Mouse (Mus musculus) heart, adult 2 months (tissue): Measurements from ENCODE around the gene Olfr558. TPM values are rescaled to one million over a fixed set of nuclear protein-coding genes. Genes with fewer than 3 reads are reported as not detected.

ENCODE experiments used
- DNase-seq, 2 experiments: peaks; one replicate each; pipeline ENCODE4 v3.0.0; 2021
- H3K27ac ChIP-seq: fragments of 200-600 bp; 2 replicates; pipeline ENCODE4 v1.8.1; 2022
- H3K27me3 ChIP-seq: fragments of 200-500 bp; 2 replicates; pipeline ENCODE4 v1.6.1; 2012; ENCODE audit warnings: mild to moderate bottlenecking, low read length, inconsistent platforms, mixed read lengths; ENCODE audit not compliant: control insufficient read depth, insufficient read depth
- H3K36me3 ChIP-seq: fragments of 200-500 bp; 2 replicates; pipeline ENCODE4 v1.6.1; 2012; ENCODE audit warnings: low read length, inconsistent platforms; ENCODE audit not compliant: control insufficient read depth, insufficient read depth
- H3K4me1 ChIP-seq: fragments of 200-500 bp; 2 replicates; pipeline ENCODE4 v1.6.1; 2011; ENCODE audit warnings: low read length; ENCODE audit not compliant: control insufficient read depth, insufficient read depth
- H3K4me3 ChIP-seq: fragments of 200-600 bp; 2 replicates; pipeline ENCODE4 v1.8.1; 2022
- H3K79me2 ChIP-seq: fragments of 200-500 bp; replicated peaks from 2 replicates; pipeline ENCODE4 v1.6.1; 2012; ENCODE audit warnings: mild to moderate bottlenecking, inconsistent platforms, low read length, moderate library complexity, mixed read lengths; ENCODE audit not compliant: control insufficient read depth, insufficient read depth
- H3K9ac ChIP-seq: fragments of 200-500 bp; 2 replicates; pipeline ENCODE4 v1.6.1; 2012; ENCODE audit warnings: low read depth, mild to moderate bottlenecking, control low read depth, inconsistent platforms, low read length, mixed read lengths
- CTCF ChIP-seq: fragments of 200-600 bp; IDR thresholded peaks from 2 replicates; pipeline ENCODE4 v1.8.1; 2022; ENCODE audit warnings: antibody characterized with exemption, mild to moderate bottlenecking, moderate library complexity
- EP300 ChIP-seq: fragments of 200-500 bp; IDR thresholded peaks from 2 replicates; pipeline ENCODE4 v1.6.1; 2011; ENCODE audit warnings: low read depth, low read length, control low read depth; ENCODE audit not compliant: insufficient read depth
- POLR2A ChIP-seq: fragments of 200-500 bp; IDR thresholded peaks from 2 replicates; pipeline ENCODE4 v1.6.1; 2011; ENCODE audit warnings: mild to moderate bottlenecking, low read depth, low read length, control low read depth; ENCODE audit not compliant: insufficient read depth
- WGBS: fragments of 180-500 bp; shearing (Covaris S2); methylation state at CpG from one replicate; pipeline ENCODE4 v1.1.7; 2018; 5-methylcytosine and 5-hydroxymethylcytosine counted together
- intact Hi-C: fragments of 180-260 bp; cut with DNase I; formaldehyde crosslinking; loops from one replicate; pipeline ENCODE4 v1.15.1; 2025
- polyA plus RNA-seq: library from polyadenylated mRNA; depleted of rRNA; stranded (reverse); fragments of >200 nt; gene quantifications from 2 replicates; pipeline ENCODE4 v1.2.3, GENCODE M21; 2012; rRNA removed
- total RNA-seq, 2 experiments: library from RNA; stranded (reverse); gene quantifications; 2 replicates each; pipeline ENCODE4 v1.2.3; 2021

The Olfr558 gene
- total and polyA plus RNA-seq, 3 experiments = 3.0 to 3.8 (median 3.5) TPM

GRCm38 (mm10) chr7:102737705-102738104, 35.7 kb downstream of the Olfr558 start:
- no peak overlapping the region for H3K27ac ChIP-seq
- H3K4me3 ChIP-seq = no peak overlapping the region
- no peak overlapping the region for H3K9ac ChIP-seq
- DNase-seq = no peak
- intact Hi-C loops = no loop called here
- H3K36me3 ChIP-seq = no peaks in the 10 kb centered on the region
- H3K27me3 ChIP-seq = no peaks in the 10 kb centered on the region
- H3K4me1 ChIP-seq = no peaks in the 10 kb centered on the region
- 32% methylated on average over 2 of the region's 2 CpGs for WGBS
- H3K79me2 ChIP-seq = no peaks in the 10 kb centered on the region
- TF ChIP-seq EP300 (no peak), CTCF (no peak), POLR2A (no peak)

DNA sequence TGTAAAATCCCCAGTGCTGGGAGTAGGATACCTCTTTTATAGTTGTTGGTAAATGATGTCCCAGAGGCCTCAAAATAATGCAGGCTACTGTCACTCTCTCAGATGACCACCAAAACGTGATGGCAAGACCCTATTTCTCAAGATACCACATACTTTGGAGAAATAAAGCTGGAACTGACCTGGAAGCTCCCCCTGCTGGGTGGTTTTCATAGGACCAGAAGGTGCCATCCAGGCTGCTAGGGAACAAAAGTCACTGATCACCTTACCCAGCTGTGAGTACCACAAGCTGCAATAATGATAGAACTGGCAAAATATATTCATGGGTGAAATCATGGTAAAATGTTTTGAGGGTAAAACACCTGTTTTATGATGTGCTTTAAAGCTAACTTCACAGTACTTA, 50.1 kb downstream of the Olfr558 start:
- no peak overlapping the region for H3K4me3 ChIP-seq
- H3K36me3 ChIP-seq = no peaks in the 10 kb centered on the region
- no peak overlapping the region for H3K9ac ChIP-seq
- TF ChIP-seq CTCF (peak; percentile 62), EP300 (no peak), POLR2A (no peak)
- 3% methylated on average over 1 of the region's 1 CpGs for WGBS
- no peaks in the 10 kb centered on the region for H3K27me3 ChIP-seq
- no peaks in the 10 kb centered on the region for H3K79me2 ChIP-seq
- intact Hi-C loops = loop anchor here (2.0 to 10.0 kb wide), 2 partner anchors 87 to 239 kb away; partner anchors contain the start of gene Olfr556
- no peak overlapping the region for H3K27ac ChIP-seq
- DNase-seq = no peak
- no peaks in the 10 kb centered on the region for H3K4me1 ChIP-seq

GRCm38 (mm10) chr7:102759266-102759665, 57.3 kb downstream of the Olfr558 start, which contains the start of the genes Olfr560 and Olfr78:
Gene Olfr560 (minus strand): TSS chr7:102759366.
Gene Olfr78 (minus strand): TSS chr7:102759471.
- Histone ChIP-seq H3K4me3 (no peak within 1 kb of the TSS), H3K27me3 (no peaks in the 10 kb centered on the region), H3K79me2 (no peaks in the 10 kb centered on the region), H3K9ac (no peak within 1 kb of the TSS), H3K36me3 (no peaks in the 10 kb centered on the region), H3K4me1 (no peaks in the 10 kb centered on the region), H3K27ac (no peak within 1 kb of the TSS)
- 61% methylated on average over 4 of the region's 4 CpGs for WGBS
- intact Hi-C loops = loop anchor here (10.0 kb wide), 1 partner anchor 94 kb away; the partner anchor contains the start of gene Olfr556
- DNase-seq = no peak
- TF ChIP-seq EP300 = no peak

Other genes with a start within 250 kb of the Olfr558 start
- not detected for gene Olfr543, start 220.5 kb upstream of the Olfr558 start, total RNA-seq
- gene Olfr543, start 220.5 kb upstream of the Olfr558 start, polyA plus RNA-seq = not detected in 2 replicates
- not detected for gene Olfr544, start 213.9 kb upstream of the Olfr558 start, total RNA-seq
- not detected in 2 replicates for gene Olfr544, start 213.9 kb upstream of the Olfr558 start, polyA plus RNA-seq
- not detected for gene Olfr545, start 202.6 kb upstream of the Olfr558 start, total RNA-seq
- gene Olfr545, start 202.6 kb upstream of the Olfr558 start, polyA plus RNA-seq = not detected in 2 replicates
- gene Olfr547, start 167.5 kb upstream of the Olfr558 start, total RNA-seq = not detected
- gene Olfr547, start 167.5 kb upstream of the Olfr558 start, polyA plus RNA-seq = not detected in 2 replicates
- not detected for gene Olfr548-ps1, start 161.3 kb upstream of the Olfr558 start, total RNA-seq
- gene Olfr548-ps1, start 161.3 kb upstream of the Olfr558 start, polyA plus RNA-seq = not detected in 2 replicates
- not detected for gene Olfr549, start 152.3 kb upstream of the Olfr558 start, total RNA-seq
- not detected in 2 replicates for gene Olfr549, start 152.3 kb upstream of the Olfr558 start, polyA plus RNA-seq
- gene Trim21, start 136.7 kb upstream of the Olfr558 start, total RNA-seq = 1 to 10 TPM; 3.7 to 6.1 TPM
- gene Trim21, start 136.7 kb upstream of the Olfr558 start, polyA plus RNA-seq = 3.7 and 6.2 TPM in 2 replicates
- under 1 TPM in 1 of 2 experiments, not detected in 1; 0.07 TPM for gene Olfr550, start 130.8 kb upstream of the Olfr558 start, total RNA-seq
- 0.56 and 0.86 TPM in 2 replicates for gene Olfr550, start 130.8 kb upstream of the Olfr558 start, polyA plus RNA-seq
- not detected for gene Olfr551, start 110.3 kb upstream of the Olfr558 start, total RNA-seq
- gene Olfr551, start 110.3 kb upstream of the Olfr558 start, polyA plus RNA-seq = not detected in 2 replicates
- under 1 TPM; 0.13 to 0.20 TPM for gene Olfr552, start 104.4 kb upstream of the Olfr558 start, total RNA-seq
- not detected in 2 replicates for gene Olfr552, start 104.4 kb upstream of the Olfr558 start, polyA plus RNA-seq
- not detected for gene Olfr553, start 84.0 kb upstream of the Olfr558 start, total RNA-seq
- not detected in 2 replicates for gene Olfr553, start 84.0 kb upstream of the Olfr558 start, polyA plus RNA-seq
- gene Olfr554, start 63.8 kb upstream of the Olfr558 start, total RNA-seq = not detected
- not detected in 2 replicates for gene Olfr554, start 63.8 kb upstream of the Olfr558 start, polyA plus RNA-seq
- not detected for gene Olfr555, start 43.4 kb upstream of the Olfr558 start, total RNA-seq
- not detected in 2 replicates for gene Olfr555, start 43.4 kb upstream of the Olfr558 start, polyA plus RNA-seq
- not detected for gene Olfr556, start 37.3 kb upstream of the Olfr558 start, total RNA-seq
- not detected in 2 replicates for gene Olfr556, start 37.3 kb upstream of the Olfr558 start, polyA plus RNA-seq
- gene Trim68, start 14.9 kb upstream of the Olfr558 start, total RNA-seq = 1 to 10 TPM; 8.1 to 9.5 TPM
- gene Trim68, start 14.9 kb upstream of the Olfr558 start, polyA plus RNA-seq = 20.4 and 33.3 TPM in 2 replicates
- not detected for gene Olfr557, start 6.3 kb upstream of the Olfr558 start, total RNA-seq
- gene Olfr557, start 6.3 kb upstream of the Olfr558 start, polyA plus RNA-seq = not detected in 2 replicates
- not detected for gene Olfr33, start 16.9 kb downstream of the Olfr558 start, total RNA-seq
- gene Olfr33, start 16.9 kb downstream of the Olfr558 start, polyA plus RNA-seq = 0.33 TPM in 1 of 2 replicates, not detected in the other
- not detected for gene Olfr559, start 25.3 kb downstream of the Olfr558 start, total RNA-seq
- not detected in 2 replicates for gene Olfr559, start 25.3 kb downstream of the Olfr558 start, polyA plus RNA-seq
- gene Olfr560, start 57.2 kb downstream of the Olfr558 start, total RNA-seq = not detected
- 0.20 TPM in 2 replicates for gene Olfr560, start 57.2 kb downstream of the Olfr558 start, polyA plus RNA-seq
- under 1 TPM; 0.57 to 0.86 TPM for gene Olfr78, start 57.3 kb downstream of the Olfr558 start, total RNA-seq
- gene Olfr78, start 57.3 kb downstream of the Olfr558 start, polyA plus RNA-seq = 6.2 and 12.7 TPM in 2 replicates
- gene Olfr561, start 69.0 kb downstream of the Olfr558 start, total RNA-seq = not detected
- gene Olfr561, start 69.0 kb downstream of the Olfr558 start, polyA plus RNA-seq = not detected in 2 replicates
- not detected for gene Olfr564, start 101.3 kb downstream of the Olfr558 start, total RNA-seq
- gene Olfr564, start 101.3 kb downstream of the Olfr558 start, polyA plus RNA-seq = not detected in 2 replicates
- gene Olfr566, start 156.6 kb downstream of the Olfr558 start, total RNA-seq = not detected
- gene Olfr566, start 156.6 kb downstream of the Olfr558 start, polyA plus RNA-seq = not detected in 2 replicates
- gene Olfr568, start 174.9 kb downstream of the Olfr558 start, total RNA-seq = not detected
- not detected in 2 replicates for gene Olfr568, start 174.9 kb downstream of the Olfr558 start, polyA plus RNA-seq
- gene Olfr569, start 188.7 kb downstream of the Olfr558 start, total RNA-seq = not detected
- gene Olfr569, start 188.7 kb downstream of the Olfr558 start, polyA plus RNA-seq = not detected in 2 replicates
- not detected for gene Olfr570, start 192.4 kb downstream of the Olfr558 start, total RNA-seq
- not detected in 2 replicates for gene Olfr570, start 192.4 kb downstream of the Olfr558 start, polyA plus RNA-seq
- not detected for gene Olfr571, start 215.3 kb downstream of the Olfr558 start, total RNA-seq
- not detected in 2 replicates for gene Olfr571, start 215.3 kb downstream of the Olfr558 start, polyA plus RNA-seq
- gene Olfr572, start 222.2 kb downstream of the Olfr558 start, total RNA-seq = not detected
- not detected in 2 replicates for gene Olfr572, start 222.2 kb downstream of the Olfr558 start, polyA plus RNA-seq
- gene Olfr573-ps1, start 240.4 kb downstream of the Olfr558 start, total RNA-seq = not detected
- not detected in 2 replicates for gene Olfr573-ps1, start 240.4 kb downstream of the Olfr558 start, polyA plus RNA-seq
- not detected for gene Olfr574, start 246.3 kb downstream of the Olfr558 start, total RNA-seq
- not detected in 2 replicates for gene Olfr574, start 246.3 kb downstream of the Olfr558 start, polyA plus RNA-seq